Mouse (Mus musculus): ENCODE data around the gene She. TPM values are rescaled to one million over a fixed set of nuclear protein-coding genes. Genes with fewer than 3 reads are reported as not detected.

Gene She
- polyA plus RNA-seq, 1 experiment from 2014 or later, result 3.4 TPM

- ATAC-seq (ENCODE audit: insufficient read depth, low FRiP score, low TSS enrichment) (no peak), DNase-seq (ENCODE audit: low spot score) (no peak)
- no peak overlapping the region for H3K4me2 ChIP-seq (ENCODE audit: low read depth)
- H3K27me3 ChIP-seq (ENCODE audit: control insufficient read depth, insufficient read depth, low read length), result no peaks in the 10 kb centered on the region
- H3K27ac ChIP-seq (ENCODE audit: low read depth, low read length), result no peak overlapping the region
- no peak overlapping the region for H3K4me3 ChIP-seq (ENCODE audit: low read depth, low read length)
- 56% methylated on average over 3 of the region's 3 CpGs for WGBS
- H3K4me1 ChIP-seq (ENCODE audit: control insufficient read depth, insufficient read depth, low read length), result no peaks in the 10 kb centered on the region
- H3K9ac ChIP-seq (ENCODE audit: low read length), result no peak overlapping the region
- no peaks in the 10 kb centered on the region for H3K9me3 ChIP-seq (ENCODE audit: control insufficient read depth, low read length)
- H3K36me3 ChIP-seq (ENCODE audit: control insufficient read depth, insufficient read depth, low read length), result no peaks in the 10 kb centered on the region
These were observed 47.3 kb downstream of the She start for GRCm38 (mm10) chr3:89878456-89878855.

- DNase-seq (ENCODE audit: low spot score) (no peak), ATAC-seq (ENCODE audit: insufficient read depth, low FRiP score, low TSS enrichment) (no peak)
- Histone ChIP-seq H3K9me3 (ENCODE audit: control insufficient read depth, low read length) (no peaks in the 10 kb centered on the region), H3K36me3 (ENCODE audit: control insufficient read depth, insufficient read depth, low read length) (no peaks in the 10 kb centered on the region), H3K4me2 (ENCODE audit: low read depth) (no peak overlapping the region), H3K27me3 (ENCODE audit: control insufficient read depth, insufficient read depth, low read length) (no peaks in the 10 kb centered on the region), H3K27ac (ENCODE audit: low read depth, low read length) (no peak overlapping the region), H3K4me3 (ENCODE audit: low read depth, low read length) (no peak overlapping the region), H3K9ac (ENCODE audit: low read length) (no peak overlapping the region), H3K4me1 (ENCODE audit: control insufficient read depth, insufficient read depth, low read length) (no peaks in the 10 kb centered on the region)
- 78% methylated on average over 3 of the region's 3 CpGs for WGBS
These were observed 48.2 kb downstream of the She start for GRCm38 (mm10) chr3:89879326-89879725.

- DNase-seq (ENCODE audit: low spot score) (no peak), ATAC-seq (ENCODE audit: insufficient read depth, low FRiP score, low TSS enrichment) (no peak)
- WGBS, result 85% methylated on average over 5 of the region's 5 CpGs
- H3K4me2 ChIP-seq (ENCODE audit: low read depth), result no peak overlapping the region
- H3K9me3 ChIP-seq (ENCODE audit: control insufficient read depth, low read length), result no peaks in the 10 kb centered on the region
- H3K36me3 ChIP-seq (ENCODE audit: control insufficient read depth, insufficient read depth, low read length), result no peaks in the 10 kb centered on the region
- H3K4me3 ChIP-seq (ENCODE audit: low read depth, low read length), result no peak overlapping the region
- no peaks in the 10 kb centered on the region for H3K27me3 ChIP-seq (ENCODE audit: control insufficient read depth, insufficient read depth, low read length)
- H3K4me1 ChIP-seq (ENCODE audit: control insufficient read depth, insufficient read depth, low read length), result no peaks in the 10 kb centered on the region
- H3K27ac ChIP-seq (ENCODE audit: low read depth, low read length), result no peak overlapping the region
- no peak overlapping the region for H3K9ac ChIP-seq (ENCODE audit: low read length)
These were observed 49.1 kb downstream of the She start for GRCm38 (mm10) chr3:89880036-89880851.

GRCm38 (mm10) chr3:89882556-89883181 is 51.5 kb downstream of the She start:
- no peak overlapping the region for H3K4me2 ChIP-seq (ENCODE audit: low read depth)
- WGBS, result 82% methylated on average over 8 of the region's 8 CpGs
- H3K9me3 ChIP-seq (ENCODE audit: control insufficient read depth, low read length), result no peaks in the 10 kb centered on the region
- no peak overlapping the region for H3K9ac ChIP-seq (ENCODE audit: low read length)
- no peak overlapping the region for H3K4me3 ChIP-seq (ENCODE audit: low read depth, low read length)
- no peak overlapping the region for H3K27ac ChIP-seq (ENCODE audit: low read depth, low read length)
- no peaks in the 10 kb centered on the region for H3K4me1 ChIP-seq (ENCODE audit: control insufficient read depth, insufficient read depth, low read length)
- ATAC-seq (ENCODE audit: insufficient read depth, low FRiP score, low TSS enrichment) (no peak), DNase-seq (ENCODE audit: low spot score) (no peak)
- no peaks in the 10 kb centered on the region for H3K27me3 ChIP-seq (ENCODE audit: control insufficient read depth, insufficient read depth, low read length)
- no peaks in the 10 kb centered on the region for H3K36me3 ChIP-seq (ENCODE audit: control insufficient read depth, insufficient read depth, low read length)

GRCm38 (mm10) chr3:89883582-89884041 is 52.4 kb downstream of the She start:
- Histone ChIP-seq H3K4me1 (ENCODE audit: control insufficient read depth, insufficient read depth, low read length) (no peaks in the 10 kb centered on the region), H3K4me3 (ENCODE audit: low read depth, low read length) (no peak overlapping the region), H3K27ac (ENCODE audit: low read depth, low read length) (no peak overlapping the region), H3K36me3 (ENCODE audit: control insufficient read depth, insufficient read depth, low read length) (no peaks in the 10 kb centered on the region), H3K4me2 (ENCODE audit: low read depth) (no peak overlapping the region), H3K9me3 (ENCODE audit: control insufficient read depth, low read length) (no peaks in the 10 kb centered on the region), H3K27me3 (ENCODE audit: control insufficient read depth, insufficient read depth, low read length) (no peaks in the 10 kb centered on the region), H3K9ac (ENCODE audit: low read length) (no peak overlapping the region)
- ATAC-seq (ENCODE audit: insufficient read depth, low FRiP score, low TSS enrichment) (no peak), DNase-seq (ENCODE audit: low spot score) (no peak)
- 86% methylated on average over 4 of the region's 4 CpGs for WGBS

GRCm38 (mm10) chr3:89885766-89886165 is 54.6 kb downstream of the She start:
- no peaks in the 10 kb centered on the region for H3K27me3 ChIP-seq (ENCODE audit: control insufficient read depth, insufficient read depth, low read length)
- H3K9ac ChIP-seq (ENCODE audit: low read length), result no peak overlapping the region
- no peaks in the 10 kb centered on the region for H3K36me3 ChIP-seq (ENCODE audit: control insufficient read depth, insufficient read depth, low read length)
- no peak overlapping the region for H3K4me2 ChIP-seq (ENCODE audit: low read depth)
- no peaks in the 10 kb centered on the region for H3K9me3 ChIP-seq (ENCODE audit: control insufficient read depth, low read length)
- 93% methylated on average over 11 of the region's 11 CpGs for WGBS
- no peaks in the 10 kb centered on the region for H3K4me1 ChIP-seq (ENCODE audit: control insufficient read depth, insufficient read depth, low read length)
- no peak overlapping the region for H3K4me3 ChIP-seq (ENCODE audit: low read depth, low read length)
- H3K27ac ChIP-seq (ENCODE audit: low read depth, low read length), result no peak overlapping the region
- DNase-seq (ENCODE audit: low spot score) (no peak), ATAC-seq (ENCODE audit: insufficient read depth, low FRiP score, low TSS enrichment) (no peak)

- H3K27me3 ChIP-seq (ENCODE audit: control insufficient read depth, insufficient read depth, low read length), result no peaks in the 10 kb centered on the region
- DNase-seq (ENCODE audit: low spot score), result no peak
- H3K36me3 ChIP-seq (ENCODE audit: control insufficient read depth, insufficient read depth, low read length), result no peaks in the 10 kb centered on the region
- H3K27ac ChIP-seq (ENCODE audit: low read depth, low read length), result no peak overlapping the region
- WGBS, result 91% methylated on average over 7 of the region's 7 CpGs
- no peak overlapping the region for H3K4me2 ChIP-seq (ENCODE audit: low read depth)
- H3K9me3 ChIP-seq (ENCODE audit: control insufficient read depth, low read length), result no peaks in the 10 kb centered on the region
- H3K4me1 ChIP-seq (ENCODE audit: control insufficient read depth, insufficient read depth, low read length), result no peaks in the 10 kb centered on the region
- H3K4me3 ChIP-seq (ENCODE audit: low read depth, low read length), result no peak overlapping the region
- no peak for ATAC-seq (ENCODE audit: insufficient read depth, low FRiP score, low TSS enrichment)
- H3K9ac ChIP-seq (ENCODE audit: low read length), result no peak overlapping the region
These were observed 56.5 kb downstream of the She start for GRCm38 (mm10) chr3:89887582-89888230.

GRCm38 (mm10) chr3:89889841-89890430 is 58.8 kb downstream of the She start:
- no peaks in the 10 kb centered on the region for H3K27me3 ChIP-seq (ENCODE audit: control insufficient read depth, insufficient read depth, low read length)
- no peaks in the 10 kb centered on the region for H3K36me3 ChIP-seq (ENCODE audit: control insufficient read depth, insufficient read depth, low read length)
- no peak overlapping the region for H3K4me3 ChIP-seq (ENCODE audit: low read depth, low read length)
- no peak for DNase-seq (ENCODE audit: low spot score)
- H3K4me1 ChIP-seq (ENCODE audit: control insufficient read depth, insufficient read depth, low read length), result no peaks in the 10 kb centered on the region
- no peak for ATAC-seq (ENCODE audit: insufficient read depth, low FRiP score, low TSS enrichment)
- 58% methylated on average over 8 of the region's 8 CpGs for WGBS
- no peak overlapping the region for H3K27ac ChIP-seq (ENCODE audit: low read depth, low read length)
- H3K9me3 ChIP-seq (ENCODE audit: control insufficient read depth, low read length), result no peaks in the 10 kb centered on the region
- no peak overlapping the region for H3K4me2 ChIP-seq (ENCODE audit: low read depth)
- H3K9ac ChIP-seq (ENCODE audit: low read length), result no peak overlapping the region
